Mouse (Mus musculus): ENCODE data around the gene Tkt. TPM values are rescaled to one million over a fixed set of nuclear protein-coding genes. Genes with fewer than 3 reads are reported as not detected.

Gene Tkt
- polyA plus RNA-seq, 1 experiment from 2014 or later, result 245 TPM

DNA sequence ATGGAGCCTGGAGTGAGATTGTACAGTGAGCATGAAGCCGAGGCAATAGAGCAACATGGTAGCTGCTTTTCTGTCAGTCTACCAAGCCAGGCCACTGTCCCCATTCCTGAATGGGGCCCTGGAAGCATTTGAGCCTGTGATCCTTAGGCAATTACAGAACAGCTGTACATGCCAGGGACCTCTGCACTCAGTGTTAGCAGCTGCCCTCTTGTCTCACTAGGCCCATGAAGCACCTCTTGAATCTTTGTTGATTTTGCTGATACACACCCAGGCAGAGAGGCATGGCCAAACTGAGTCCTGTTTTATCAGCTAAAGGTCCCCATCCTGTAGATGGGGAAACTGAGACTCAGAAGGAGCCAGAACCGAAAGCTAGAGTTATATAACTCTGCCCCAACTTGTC lies 62.1 kb downstream of the Tkt start:
- Histone ChIP-seq H3K4me1 (no peaks in the 10 kb centered on the region; the same call in 1 of the 2 replicates), H3K27ac (no peak overlapping the region), H3K4me3 (no peak overlapping the region), H3K4me2 (replicated peaks) (no peak overlapping the region), H3K27me3 (no peaks in the 10 kb centered on the region), H3K36me3 (peaks cover 14% of the 10 kb centered on the region), H3K9ac (no peak overlapping the region), H3K9me3 (no peaks in the 10 kb centered on the region)
- ATAC-seq (ENCODE audit: insufficient number of reproducible peaks, insufficient read depth, low FRiP score, low TSS enrichment), result no peak
- 62% methylated on average over 2 of the region's 2 CpGs for WGBS

DNA sequence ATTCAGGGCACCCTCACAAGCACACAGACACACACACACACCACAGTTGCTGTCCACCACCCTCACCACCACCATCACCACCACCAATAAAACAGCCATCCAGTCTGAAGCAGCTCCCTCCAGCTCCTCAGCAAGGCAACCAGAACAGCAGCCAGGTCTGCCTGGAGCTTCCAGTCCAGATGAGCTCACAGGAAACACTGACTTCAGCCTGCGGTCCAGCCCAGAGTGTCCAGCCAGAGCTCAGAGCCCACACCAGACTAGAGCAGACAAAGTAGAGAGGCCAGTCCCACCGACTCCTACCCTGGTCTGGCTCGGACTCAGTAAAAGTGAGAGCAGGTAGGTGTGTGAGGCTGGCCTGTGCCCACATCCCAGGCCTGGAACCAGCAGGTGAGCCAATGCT lies 62.8 kb downstream of the Tkt start:
- Histone ChIP-seq H3K36me3 (peaks cover 9% of the 10 kb centered on the region), H3K4me2 (replicated peaks) (no peak overlapping the region), H3K27me3 (no peaks in the 10 kb centered on the region), H3K9me3 (no peaks in the 10 kb centered on the region), H3K4me3 (no peak overlapping the region), H3K4me1 (no peaks in the 10 kb centered on the region; the same call in 1 of the 2 replicates), H3K27ac (no peak overlapping the region), H3K9ac (no peak overlapping the region)
- 76% methylated on average over 3 of the region's 3 CpGs for WGBS
- no peak for ATAC-seq (ENCODE audit: insufficient number of reproducible peaks, insufficient read depth, low FRiP score, low TSS enrichment)

DNA sequence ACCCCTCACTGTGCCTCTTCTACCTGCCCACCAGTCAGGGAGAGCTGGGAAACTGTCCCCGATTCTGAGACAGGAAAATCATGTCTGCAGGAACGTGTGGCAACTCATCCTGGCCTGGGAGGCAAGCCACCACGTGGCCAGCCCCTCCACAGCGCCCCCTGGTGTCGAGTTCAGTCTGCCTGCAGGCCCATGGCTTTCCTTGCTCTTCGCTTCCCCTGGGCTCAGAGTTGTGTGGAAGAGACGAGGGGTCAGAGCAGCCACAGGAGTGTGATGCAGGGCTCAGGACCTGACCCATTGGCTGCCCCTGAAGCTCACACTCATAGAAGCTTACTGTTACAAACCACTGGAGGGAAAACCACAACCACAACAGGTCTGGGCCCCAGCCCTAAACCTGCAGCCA lies 64.4 kb downstream of the Tkt start:
- H3K27ac ChIP-seq, result no peak overlapping the region

DNA sequence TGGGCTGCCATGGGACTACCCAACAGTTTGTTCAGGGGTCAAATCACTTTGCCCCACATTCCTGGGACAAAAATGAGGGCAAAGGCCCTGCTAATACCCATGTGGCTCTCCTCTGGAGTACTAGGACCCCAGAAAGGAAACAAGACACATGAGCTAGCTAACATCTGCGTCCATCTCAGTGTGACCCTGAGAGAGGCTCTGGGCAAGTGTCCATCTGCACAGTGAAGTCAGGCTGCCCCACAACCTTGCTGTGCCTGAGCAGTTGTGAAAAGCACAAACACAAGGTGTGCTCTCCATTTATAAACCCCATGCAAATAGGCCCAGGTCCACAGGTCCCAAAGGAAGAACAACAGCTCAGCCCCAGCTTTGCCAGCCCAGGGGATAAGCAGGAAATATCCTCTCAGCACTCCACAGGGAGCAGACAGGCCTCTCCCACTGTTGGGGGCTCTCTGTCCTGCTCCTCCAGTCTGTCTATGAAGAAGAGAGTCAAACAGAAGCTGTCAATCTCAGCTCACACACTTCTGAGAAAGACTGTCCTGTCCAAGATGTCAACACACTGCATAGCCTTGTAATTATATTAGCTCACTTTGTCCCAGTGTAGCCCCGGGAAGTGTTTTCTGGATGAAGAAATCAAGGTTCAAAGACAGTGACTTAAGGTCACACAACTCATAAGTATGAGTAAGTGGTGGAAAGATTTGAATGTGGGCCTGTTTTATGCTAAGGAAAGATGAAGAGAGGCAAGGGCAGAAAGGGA lies 65.0 kb downstream of the Tkt start:
- Histone ChIP-seq H3K27me3 (no peaks in the 10 kb centered on the region), H3K9ac (no peak overlapping the region), H3K4me1 (no peaks in the 10 kb centered on the region; the same call in 1 of the 2 replicates), H3K27ac (no peak overlapping the region), H3K4me3 (no peak overlapping the region), H3K9me3 (no peaks in the 10 kb centered on the region), H3K36me3 (peaks cover 3% of the 10 kb centered on the region; the same call in 1 of the 2 replicates), H3K4me2 (replicated peaks) (no peak overlapping the region)
- WGBS, result 70% methylated on average over 2 of the region's 2 CpGs
- ATAC-seq (ENCODE audit: insufficient number of reproducible peaks, insufficient read depth, low FRiP score, low TSS enrichment), result no peak

More for the DNA sequence above, 64.4 kb downstream of the Tkt start:
- Histone ChIP-seq H3K9me3 (no peaks in the 10 kb centered on the region), H3K4me3 (no peak overlapping the region), H3K4me1 (no peaks in the 10 kb centered on the region; the same call in 1 of the 2 replicates), H3K27me3 (no peaks in the 10 kb centered on the region), H3K36me3 (peaks cover 3% of the 10 kb centered on the region; the same call in 1 of the 2 replicates), H3K9ac (no peak overlapping the region; the same call in 1 of the 2 replicates), H3K4me2 (replicated peaks) (no peak overlapping the region)
- no peak for ATAC-seq (ENCODE audit: insufficient number of reproducible peaks, insufficient read depth, low FRiP score, low TSS enrichment)
- WGBS, result 23% methylated on average over 7 of the region's 7 CpGs

DNA sequence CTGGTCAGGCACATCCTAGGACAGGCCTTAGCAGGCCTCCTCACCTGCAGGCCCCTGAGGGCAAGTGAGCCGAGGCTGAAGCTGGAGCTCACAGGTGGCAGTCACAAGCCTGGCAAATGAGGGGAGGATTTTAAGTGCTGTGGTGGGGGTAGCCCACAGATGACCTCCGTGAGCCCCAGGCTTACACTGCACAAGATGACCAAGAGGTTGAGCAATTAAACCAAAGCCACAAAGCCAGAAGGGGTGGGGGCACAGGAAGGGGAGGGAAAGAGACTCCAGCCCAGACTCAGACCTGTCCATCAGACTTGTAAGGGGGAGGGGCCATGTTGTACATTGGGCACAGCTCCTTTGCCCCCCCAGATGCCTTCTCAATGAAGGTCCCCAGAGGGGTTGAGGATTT lies 68.6 kb downstream of the Tkt start:
- H3K9me3 ChIP-seq, result no peaks in the 10 kb centered on the region
- H3K4me2 ChIP-seq (replicated peaks), result no peak overlapping the region
- ATAC-seq (ENCODE audit: insufficient number of reproducible peaks, insufficient read depth, low FRiP score, low TSS enrichment), result no peak

DNA sequence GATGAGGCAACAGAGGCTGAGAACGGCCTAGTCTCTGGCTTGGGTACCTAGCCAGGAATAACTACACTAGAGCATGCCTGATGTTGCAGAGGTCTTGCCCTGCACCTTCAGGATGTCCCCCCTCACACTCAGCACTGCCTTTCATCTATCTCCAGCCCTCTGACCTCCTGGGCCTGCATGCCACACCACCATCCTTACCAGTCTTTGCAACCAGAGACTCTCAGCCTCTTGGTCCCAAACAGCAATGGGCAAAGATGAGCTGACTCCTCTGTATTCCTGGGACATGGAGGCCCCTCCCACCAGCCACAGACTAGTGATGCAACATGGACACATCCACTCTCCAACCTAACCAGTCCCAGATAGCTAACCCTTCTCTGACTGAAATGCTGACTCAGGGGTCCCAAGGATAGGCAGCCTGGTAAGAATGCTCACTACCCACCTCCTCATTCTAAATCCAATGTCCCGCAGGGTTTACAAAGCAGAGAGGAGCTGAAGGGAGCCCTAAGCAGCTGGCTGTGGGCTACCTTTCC lies 70.7 kb downstream of the Tkt start:
- Histone ChIP-seq H3K9ac (no peak overlapping the region), H3K4me2 (replicated peaks) (no peak overlapping the region), H3K4me1 (no peaks in the 10 kb centered on the region; the same call in 1 of the 2 replicates), H3K9me3 (no peaks in the 10 kb centered on the region), H3K4me3 (no peak overlapping the region), H3K27ac (no peak overlapping the region), H3K27me3 (no peaks in the 10 kb centered on the region), H3K36me3 (no peaks in the 10 kb centered on the region)
- 93% methylated on average over 2 of the region's 2 CpGs for WGBS
- no peak for ATAC-seq (ENCODE audit: insufficient number of reproducible peaks, insufficient read depth, low FRiP score, low TSS enrichment)

More for the DNA sequence above, 68.6 kb downstream of the Tkt start:
- no peaks in the 10 kb centered on the region for H3K36me3 ChIP-seq
- H3K9ac ChIP-seq, result no peak overlapping the region
- H3K27me3 ChIP-seq, result no peaks in the 10 kb centered on the region
- no peak overlapping the region for H3K4me3 ChIP-seq
- WGBS, result 51% methylated on average over 2 of the region's 2 CpGs
- H3K4me1 ChIP-seq, result no peaks in the 10 kb centered on the region; the same call in 1 of the 2 replicates
- H3K27ac ChIP-seq, result no peak overlapping the region

DNA sequence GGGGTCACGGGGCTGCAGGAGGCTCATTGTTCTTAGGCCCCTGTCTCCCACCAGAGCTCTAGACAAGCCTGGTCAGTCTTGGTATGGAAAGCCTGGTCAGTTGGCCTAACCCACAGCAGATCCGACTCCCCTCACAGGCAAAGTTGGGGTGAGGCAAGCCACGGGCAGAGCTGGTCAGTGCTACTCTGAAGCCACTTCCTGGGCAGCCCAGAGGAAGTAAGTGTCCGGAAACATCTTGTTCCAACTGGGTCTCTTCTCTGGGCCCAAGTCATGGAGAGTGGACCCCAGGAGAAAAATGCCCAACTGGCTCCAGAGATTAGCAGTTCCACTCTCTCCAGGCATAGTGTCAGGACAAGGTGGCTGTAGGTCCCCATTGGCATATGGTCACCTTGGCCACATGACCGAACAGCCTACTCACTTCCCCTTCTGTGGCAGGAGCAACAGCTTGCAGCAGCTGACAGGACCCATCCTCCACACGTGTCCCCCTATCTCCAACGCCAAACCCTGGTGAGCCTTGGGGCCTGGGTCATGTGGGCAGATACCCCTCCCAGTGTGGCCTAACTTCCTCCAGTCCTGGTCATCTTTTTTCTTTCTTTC lies 71.9 kb downstream of the Tkt start:
- H3K27me3 ChIP-seq, result no peaks in the 10 kb centered on the region
- no peaks in the 10 kb centered on the region for H3K36me3 ChIP-seq
- no peak for ATAC-seq (ENCODE audit: insufficient number of reproducible peaks, insufficient read depth, low FRiP score, low TSS enrichment)
- 80% methylated on average over 7 of the region's 7 CpGs for WGBS
- H3K27ac ChIP-seq, result no peak overlapping the region
- H3K9ac ChIP-seq, result no peak overlapping the region
- no peak overlapping the region for H3K4me2 ChIP-seq (replicated peaks)
- H3K9me3 ChIP-seq, result no peaks in the 10 kb centered on the region
- no peak overlapping the region for H3K4me3 ChIP-seq
- peaks cover 11% of the 10 kb centered on the region; the same call in 1 of the 2 replicates for H3K4me1 ChIP-seq

DNA sequence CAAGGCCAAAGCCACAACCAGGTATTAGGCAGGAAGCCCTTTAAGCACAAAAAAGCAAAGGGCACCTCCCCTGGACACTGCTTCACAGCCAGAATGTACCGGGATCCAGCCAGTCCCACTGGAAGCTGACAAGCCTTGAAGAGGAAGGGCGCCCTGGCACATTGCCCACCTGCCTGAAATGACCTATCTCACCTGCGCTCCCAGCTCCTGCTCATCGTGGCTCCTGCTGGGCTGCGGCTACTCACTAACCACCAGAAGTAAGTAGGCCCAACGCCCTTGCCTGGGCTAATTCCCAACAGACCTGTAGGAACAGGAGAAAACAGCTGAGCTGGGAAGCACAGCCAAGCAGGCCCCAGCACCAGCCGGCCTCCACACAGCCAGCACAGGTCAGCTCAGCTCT lies 74.0 kb downstream of the Tkt start:
- Histone ChIP-seq H3K4me1 (peaks cover 14% of the 10 kb centered on the region; the same call in 1 of the 2 replicates), H3K9me3 (no peaks in the 10 kb centered on the region), H3K4me2 (replicated peaks) (no peak overlapping the region), H3K4me3 (no peak overlapping the region), H3K36me3 (no peaks in the 10 kb centered on the region), H3K27ac (no peak overlapping the region), H3K9ac (no peak overlapping the region), H3K27me3 (no peaks in the 10 kb centered on the region)
- 84% methylated on average over 7 of the region's 7 CpGs for WGBS
- no peak for ATAC-seq (ENCODE audit: insufficient number of reproducible peaks, insufficient read depth, low FRiP score, low TSS enrichment)

DNA sequence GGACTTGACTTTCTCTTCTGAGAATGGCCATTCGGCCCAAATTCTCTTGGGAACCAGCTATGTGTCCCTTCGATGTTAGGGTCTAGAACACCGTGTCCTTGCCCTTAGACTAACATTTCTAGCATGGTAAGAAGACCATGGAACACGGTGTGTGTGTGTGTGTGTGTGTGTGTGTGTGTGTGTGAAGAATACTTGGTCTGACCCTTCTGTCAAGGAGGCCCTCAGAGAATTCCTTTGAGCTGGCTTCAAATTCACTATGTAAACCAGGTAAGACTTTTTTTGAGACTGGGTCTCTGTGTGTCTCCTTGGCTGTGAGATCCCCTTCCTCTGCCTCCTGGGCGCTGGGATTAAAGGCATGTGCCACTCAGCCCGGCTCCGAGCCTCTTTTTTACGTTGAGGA lies 74.4 kb downstream of the Tkt start:
- WGBS, result 89% methylated on average over 8 of the region's 8 CpGs
- no peaks in the 10 kb centered on the region for H3K27me3 ChIP-seq
- H3K9ac ChIP-seq, result no peak overlapping the region
- H3K4me1 ChIP-seq, result peaks cover 14% of the 10 kb centered on the region; the same call in 1 of the 2 replicates
- H3K9me3 ChIP-seq, result no peaks in the 10 kb centered on the region
- no peak overlapping the region for H3K4me3 ChIP-seq
- H3K27ac ChIP-seq, result no peak overlapping the region
- ATAC-seq (ENCODE audit: insufficient number of reproducible peaks, insufficient read depth, low FRiP score, low TSS enrichment), result no peak
- H3K36me3 ChIP-seq, result no peaks in the 10 kb centered on the region
- H3K4me2 ChIP-seq (replicated peaks), result no peak overlapping the region

Small RNA genes within 50 kb of the gene (microRNA-seq; reads per million reads assigned to microRNA genes)
- 3.1 reads per million, percentile 13 among the genes with 10 or more reads in this experiment for gene Mir3076

Other genes with a start within 250 kb of the Tkt start
- gene Dcp1a, start 68.8 kb upstream of the Tkt start, polyA plus RNA-seq (2016; fragmentation: Nextera tagmentation; extraction: Ambion mirVana), result 34.5 and 35.2 TPM in 2 replicates
- 3.0 and 4.3 TPM in 2 replicates for gene Cacna1d, start 56.9 kb upstream of the Tkt start, polyA plus RNA-seq (2016; fragmentation: Nextera tagmentation; extraction: Ambion mirVana)
- gene Prkcd, start 77.9 kb downstream of the Tkt start, polyA plus RNA-seq (2016; fragmentation: Nextera tagmentation; extraction: Ambion mirVana), result 55.6 and 62.0 TPM in 2 replicates
- 19.9 and 20.0 TPM in 2 replicates for gene Rft1, start 106.0 kb downstream of the Tkt start, polyA plus RNA-seq (2016; fragmentation: Nextera tagmentation; extraction: Ambion mirVana)
- 17.0 and 17.9 TPM in 2 replicates for gene Sfmbt1, start 166.5 kb downstream of the Tkt start, polyA plus RNA-seq (2016; fragmentation: Nextera tagmentation; extraction: Ambion mirVana)

Data from embryonic facial prominence, embryonic 12.5 days (tissue).